Mouse (Mus musculus) myocyte (in vitro differentiated cells): Measurements from ENCODE around the gene Pgls. TPM values are rescaled to one million over a fixed set of nuclear protein-coding genes. Genes with fewer than 3 reads are reported as not detected.

Experiments used
- H3K27me3 ChIP-seq: one replicate; pipeline ENCODE4 v1.6.1; 2011; ENCODE audit not compliant: control insufficient read depth, insufficient read depth, insufficient read length
- H3K36me3 ChIP-seq: one replicate; pipeline ENCODE4 v1.6.1; 2011; ENCODE audit not compliant: control insufficient read depth, insufficient read depth
- H3K4me2 ChIP-seq: one replicate; pipeline ENCODE4 v1.6.1; 2011; ENCODE audit warnings: low read depth, control low read depth
- H3K4me3 ChIP-seq: one replicate; pipeline ENCODE4 v1.5.1; 2011; ENCODE audit warnings: mild to moderate bottlenecking, control low read depth, moderate library complexity
- H3K79me2 ChIP-seq: one replicate; pipeline ENCODE4 v1.6.1; 2011; ENCODE audit not compliant: control insufficient read depth, insufficient read depth
- H3ac ChIP-seq: one replicate; pipeline ENCODE4 v1.6.1; 2011; ENCODE audit not compliant: control insufficient read depth, insufficient read length
- CEBPB ChIP-seq: IDR thresholded peaks from 2 replicates; pipeline ENCODE4 v1.6.1; 2011; ENCODE audit warnings: mild to moderate bottlenecking, moderate library complexity; ENCODE audit not compliant: poor library complexity, insufficient read depth, severe bottlenecking
- E2F4 ChIP-seq: IDR thresholded peaks from one replicate; pipeline ENCODE4 v1.6.1; 2011; ENCODE audit warnings: mild to moderate bottlenecking, control low read depth, moderate library complexity; ENCODE audit not compliant: insufficient read depth
- MAX ChIP-seq: IDR thresholded peaks from one replicate; pipeline ENCODE4 v1.6.1; 2011; ENCODE audit warnings: low read depth, mild to moderate bottlenecking, control low read depth
- MYOD1 ChIP-seq, 3 experiments: IDR thresholded peaks; one replicate each; pipeline ENCODE4 v1.6.1; 2011; ENCODE audit warnings: control low read depth in 2 of 3, low read depth in 2 of 3, mild to moderate bottlenecking in 2 of 3, moderate library complexity in 1 of 3; ENCODE audit not compliant: insufficient read length in 2 of 3, control insufficient read depth in 1 of 3
- MYOG ChIP-seq, 3 experiments: IDR thresholded peaks; one replicate each; pipeline ENCODE4 v1.6.1; 2011; ENCODE audit warnings: control low read depth in 2 of 3, low read depth in 2 of 3, mild to moderate bottlenecking in 2 of 3; ENCODE audit not compliant: insufficient read length in 2 of 3, control insufficient read depth in 1 of 3, insufficient read depth in 1 of 3
- POLR2A ChIP-seq: IDR thresholded peaks from one replicate; pipeline ENCODE4 v1.6.1; 2011; ENCODE audit warnings: low read depth, mild to moderate bottlenecking, control low read depth, moderate library complexity; ENCODE audit not compliant: insufficient read length
- POLR2AphosphoS2 ChIP-seq: IDR thresholded peaks from one replicate; pipeline ENCODE4 v1.6.1; 2011; ENCODE audit warnings: low read depth, control low read depth; ENCODE audit not compliant: insufficient read length
- REST ChIP-seq: IDR thresholded peaks from one replicate; pipeline ENCODE4 v1.6.1; 2011; ENCODE audit warnings: mild to moderate bottlenecking, control low read depth, moderate library complexity; ENCODE audit not compliant: insufficient read depth, insufficient read length
- SRF ChIP-seq: IDR thresholded peaks from one replicate; pipeline ENCODE4 v1.6.1; 2011; ENCODE audit warnings: low read depth; ENCODE audit not compliant: control insufficient read depth, insufficient read length
- TCF12 ChIP-seq: IDR thresholded peaks from one replicate; pipeline ENCODE4 v1.6.1; 2011; ENCODE audit warnings: mild to moderate bottlenecking, control low read depth; ENCODE audit not compliant: poor library complexity, insufficient read depth, severe bottlenecking
- TCF3 ChIP-seq: IDR thresholded peaks from one replicate; pipeline ENCODE4 v1.6.1; 2011; ENCODE audit warnings: low read depth, control low read depth; ENCODE audit not compliant: insufficient read length
- USF1 ChIP-seq: IDR thresholded peaks from one replicate; pipeline ENCODE4 v1.6.1; 2011; ENCODE audit warnings: low read depth, mild to moderate bottlenecking, control low read depth, moderate library complexity
- polyA plus RNA-seq: library from polyadenylated mRNA; unstranded; fragments of >200 nt; fragmentation: generic; extraction: Trizol; gene quantifications from one replicate; pipeline ENCODE4 v1.2.1, GENCODE M21; 2012; ENCODE audit warnings: missing spikeins

Pgls gene
- polyA plus RNA-seq, 1 experiment = 248 TPM

- Histone ChIP-seq H3K4me3 (peak overlapping the region; percentile 18), H3K27me3 (no peaks in the 10 kb centered on the region), H3K36me3 (peaks cover 10% of the 10 kb centered on the region), H3K4me2 (peak overlapping the region; percentile 93), H3K79me2 (no peaks in the 10 kb centered on the region), H3ac (peak overlapping the region; percentile 10)
- TF ChIP-seq MYOD1 (IDR thresholded peaks at IDR 0.05; ENCODE audit: control insufficient read depth in 1 of 3, insufficient read length in 2 of 3, low read depth in 2 of 3) = peak in 1 of 3 experiments; percentile 33
- no peak for TF ChIP-seq USF1
Measured at GRCm38 (mm10) chr8:71628396-71629095, 36.6 kb downstream of the Pgls start.

DNA sequence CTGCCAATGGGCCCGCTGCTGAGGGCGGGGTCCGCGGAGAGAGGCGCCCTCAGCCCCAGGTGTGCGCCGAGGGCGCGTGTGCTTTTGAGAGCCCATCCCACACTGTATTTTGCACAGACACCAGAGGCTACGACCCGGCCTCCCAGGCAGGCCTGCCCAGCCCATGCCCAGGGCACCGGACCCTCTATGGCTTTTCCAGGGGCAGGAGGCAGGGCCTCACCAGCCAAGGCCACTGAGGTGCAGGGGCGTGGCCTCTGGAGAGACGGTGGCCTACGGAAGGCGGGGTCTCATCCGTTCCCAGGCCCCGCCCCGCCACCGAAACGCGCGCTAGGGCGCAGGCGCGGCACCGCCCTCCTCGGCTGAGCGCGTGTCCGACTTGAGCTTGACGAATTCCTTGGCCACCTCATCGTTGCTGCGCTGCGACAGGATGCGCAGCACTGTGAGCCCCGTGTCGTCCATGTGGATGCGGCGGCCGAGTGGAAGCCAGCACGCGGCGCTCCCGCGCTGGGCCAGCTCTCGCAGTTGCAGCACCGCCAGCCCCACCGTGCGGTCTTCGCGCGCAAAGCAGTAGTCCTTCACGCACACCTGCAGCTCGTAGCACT is 37.2 kb downstream of the Pgls start:
- peak overlapping the region; percentile 93 for H3K4me2 ChIP-seq
- peak overlapping the region; percentile 18 for H3K4me3 ChIP-seq
- no peaks in the 10 kb centered on the region for H3K79me2 ChIP-seq
- TF ChIP-seq CEBPB (no peak), POLR2A (peak; percentile 87), E2F4 (no peak), MYOD1 (IDR thresholded peaks at IDR 0.05; ENCODE audit: control insufficient read depth in 1 of 3, insufficient read length in 2 of 3, low read depth in 2 of 3) (no peak), POLR2AphosphoS2 (peak; percentile 73), MYOG (IDR thresholded peaks at IDR 0.05; ENCODE audit: control insufficient read depth in 1 of 3, insufficient read depth in 1 of 3, insufficient read length in 2 of 3, low read depth in 2 of 3) (no peak), TCF12 (no peak), TCF3 (no peak), SRF (no peak), USF1 (no peak), REST (no peak), MAX (no peak)
- H3ac ChIP-seq = peak overlapping the region; percentile 10
- peaks cover 3% of the 10 kb centered on the region for H3K36me3 ChIP-seq
- no peaks in the 10 kb centered on the region for H3K27me3 ChIP-seq

DNA sequence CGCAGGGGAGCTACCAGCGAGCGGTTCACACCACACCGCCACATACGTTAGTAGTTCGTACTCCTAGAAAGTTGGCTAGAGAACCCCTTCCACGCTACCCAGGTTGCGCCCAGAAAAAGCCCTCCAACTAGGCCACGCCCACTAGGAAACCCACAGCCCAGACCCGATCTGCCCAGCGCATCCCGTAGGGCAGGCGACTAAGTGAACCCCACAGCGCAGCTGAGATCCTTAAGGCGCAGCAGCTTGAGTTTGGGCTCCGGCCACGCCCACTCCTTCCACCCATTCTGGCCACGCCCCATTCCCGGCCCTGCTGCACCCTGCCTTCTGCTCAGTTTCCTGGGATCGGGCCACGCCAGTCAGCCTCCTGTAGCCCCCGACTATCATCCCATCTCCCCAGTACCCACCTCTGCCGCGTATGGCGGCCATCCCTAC is 37.8 kb downstream of the Pgls start:
- H3K36me3 ChIP-seq = no peaks in the 10 kb centered on the region
- peak overlapping the region; percentile 18 for H3K4me3 ChIP-seq
- H3K27me3 ChIP-seq = no peaks in the 10 kb centered on the region

GRCm38 (mm10) chr8:71630761-71631160 is 38.8 kb downstream of the Pgls start:
- no peak overlapping the region for H3K4me3 ChIP-seq
- no peaks in the 10 kb centered on the region for H3K79me2 ChIP-seq
- no peak for TF ChIP-seq POLR2AphosphoS2
- H3K27me3 ChIP-seq = no peaks in the 10 kb centered on the region
- H3K36me3 ChIP-seq = no peaks in the 10 kb centered on the region
- H3K4me2 ChIP-seq = no peak overlapping the region
- no peak overlapping the region for H3ac ChIP-seq

More for the DNA sequence above, 37.8 kb downstream of the Pgls start:
- Histone ChIP-seq H3ac (peak overlapping the region; percentile 10), H3K4me2 (peak overlapping the region; percentile 93), H3K79me2 (no peaks in the 10 kb centered on the region)
- no peak for TF ChIP-seq POLR2A

DNA sequence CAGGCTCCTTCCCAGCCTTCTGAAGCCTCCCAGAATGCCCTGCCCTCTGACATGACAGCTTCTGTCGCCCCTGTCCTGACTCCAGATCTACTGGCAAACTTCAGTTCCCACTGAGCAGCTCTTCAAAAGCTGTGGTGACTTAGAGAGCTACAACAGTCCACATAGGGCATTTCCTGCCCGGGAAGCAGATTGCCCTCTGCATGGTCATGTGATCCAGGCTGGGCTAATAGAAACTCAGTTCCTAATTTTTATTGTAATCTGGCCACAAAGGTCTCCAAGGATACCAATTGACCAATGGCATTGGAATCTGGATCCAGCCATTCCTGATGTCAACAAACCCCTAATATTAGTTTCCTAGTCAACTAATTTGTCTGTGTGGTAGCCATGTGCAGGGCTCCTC is 39.9 kb downstream of the Pgls start:
- no peaks in the 10 kb centered on the region for H3K36me3 ChIP-seq
- no peaks in the 10 kb centered on the region for H3K27me3 ChIP-seq
- TF ChIP-seq CEBPB (no peak), USF1 (peak; percentile 74)
- H3K4me3 ChIP-seq = no peak overlapping the region
- no peak overlapping the region for H3K4me2 ChIP-seq
- no peaks in the 10 kb centered on the region for H3K79me2 ChIP-seq
- no peak overlapping the region for H3ac ChIP-seq

GRCm38 (mm10) chr8:71633164-71633563 is 41.2 kb downstream of the Pgls start:
- Histone ChIP-seq H3ac (no peak overlapping the region), H3K27me3 (no peaks in the 10 kb centered on the region), H3K4me3 (no peak overlapping the region), H3K79me2 (no peaks in the 10 kb centered on the region), H3K4me2 (no peak overlapping the region), H3K36me3 (no peaks in the 10 kb centered on the region)
- TF ChIP-seq POLR2A = no peak
- no peak for TF ChIP-seq USF1
- TF ChIP-seq CEBPB = no peak
- TF ChIP-seq MYOD1 (IDR thresholded peaks at IDR 0.05; ENCODE audit: control insufficient read depth in 1 of 3, insufficient read length in 2 of 3, low read depth in 2 of 3) = no peak
